Mouse (Mus musculus) hindbrain, postnatal 0 days (tissue): ENCODE results near the gene Rasal1. TPM values are rescaled to one million over a fixed set of nuclear protein-coding genes. Genes with fewer than 3 reads are reported as not detected.
A peak's percentile ranks its signal among the peaks of the same experiment; 100 is the strongest.

Experiments used
- ATAC-seq: fragments of 200-750 bp; cut with Nextera tagmentation; 2 replicates; pipeline ENCODE4 v1.8.0; 2017; ENCODE audit warnings: mild to moderate bottlenecking, moderate TSS enrichment, moderate library complexity
- DNase-seq: peaks from one replicate; pipeline ENCODE4 v3.0.0-alpha.2; 2015; ENCODE audit warnings: low spot score
- H3K27ac ChIP-seq: fragments of 300-500 bp; sonication (generic); 2 replicates; pipeline ENCODE4 v1.5.1; 2014; ENCODE audit warnings: mild to moderate bottlenecking
- H3K27me3 ChIP-seq: fragments of 300-500 bp; sonication (generic); 2 replicates; pipeline ENCODE4 v1.6.1; 2014; ENCODE audit warnings: low read length, mixed read lengths; ENCODE audit not compliant: insufficient read depth
- H3K36me3 ChIP-seq: fragments of 300-500 bp; sonication (generic); 2 replicates; pipeline ENCODE4 v1.6.1; 2014; ENCODE audit warnings: low read length, mixed read lengths; ENCODE audit not compliant: insufficient read depth
- H3K4me1 ChIP-seq: fragments of 300-500 bp; sonication (generic); 2 replicates; pipeline ENCODE4 v1.6.1; 2014; ENCODE audit warnings: antibody characterized with exemption, low read length, mixed read lengths; ENCODE audit not compliant: insufficient read depth
- H3K4me2 ChIP-seq: fragments of 300-500 bp; sonication (generic); 2 replicates; pipeline ENCODE4 v1.6.1; 2014; ENCODE audit warnings: low read depth, mild to moderate bottlenecking, low read length, moderate library complexity, mixed read lengths
- H3K4me3 ChIP-seq: fragments of 300-500 bp; sonication (generic); 2 replicates; pipeline ENCODE4 v1.5.1; 2014; ENCODE audit warnings: low read length
- H3K9ac ChIP-seq: fragments of 300-500 bp; sonication (generic); replicated peaks from 2 replicates; pipeline ENCODE4 v1.6.1; 2014; ENCODE audit warnings: mild to moderate bottlenecking, low read length, moderate library complexity, mixed read lengths
- H3K9me3 ChIP-seq: fragments of 300-500 bp; sonication (generic); 2 replicates; pipeline ENCODE4 v1.6.1; 2016; ENCODE audit warnings: low read length, mixed read lengths
- CTCF ChIP-seq: IDR thresholded peaks from 2 replicates; pipeline ENCODE4 v1.5.1; 2016; ENCODE audit warnings: antibody characterized with exemption, control low read depth, low read depth
- WGBS: fragments of 180-500 bp; shearing (Covaris S2); extraction: QIAGEN DNeasy Blood & Tissue Kit; methylation state at CpG from one replicate; pipeline ENCODE4 v1.1.7; 2014; 5-methylcytosine and 5-hydroxymethylcytosine counted together
- polyA plus RNA-seq: library from polyadenylated mRNA; unstranded; fragments of >200 nt; fragmentation: Nextera tagmentation; extraction: Ambion mirVana; gene quantifications from 2 replicates; pipeline ENCODE4 v1.2.1, GENCODE M21; 2015
- total RNA-seq: library from RNA; depleted of rRNA; stranded (reverse); fragments of >200 nt; gene quantifications from 2 replicates; pipeline ENCODE4 v1.2.3, GENCODE M21; 2014

The Rasal1 gene
- total and polyA plus RNA-seq, 2 experiments from 2014 or later = 4.7 to 8.2 TPM

DNA sequence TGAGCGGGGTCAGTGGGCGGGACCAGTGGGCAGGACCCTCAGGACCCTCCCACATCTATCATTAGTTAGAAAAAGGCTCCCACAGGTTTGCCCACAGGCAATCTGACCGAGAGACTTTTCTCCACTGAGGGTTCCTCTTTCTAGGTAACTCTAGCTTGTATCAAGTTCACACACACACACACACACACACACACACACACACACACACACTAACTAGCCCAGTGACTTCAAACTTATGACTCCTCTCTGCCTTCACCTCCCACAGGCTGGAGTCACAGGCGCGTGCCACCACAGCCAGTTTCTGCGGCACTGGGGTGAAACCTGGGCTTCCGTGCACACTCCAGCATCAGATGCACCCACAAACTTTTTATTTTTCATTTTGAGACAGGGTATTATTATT, 20.1 kb downstream of the Rasal1 start:
- H3K9ac ChIP-seq = no peak overlapping the region
- no peaks in the 10 kb centered on the region for H3K4me1 ChIP-seq
- H3K4me2 ChIP-seq = no peak overlapping the region
- H3K36me3 ChIP-seq = no peaks in the 10 kb centered on the region
- no peak for ATAC-seq
- no peaks in the 10 kb centered on the region for H3K9me3 ChIP-seq
- no peak for TF ChIP-seq CTCF
- no peak for DNase-seq
- WGBS = 66% methylated on average over 7 of the region's 7 CpGs
- H3K27me3 ChIP-seq = no peaks in the 10 kb centered on the region
- H3K4me3 ChIP-seq = no peak overlapping the region
- no peak overlapping the region for H3K27ac ChIP-seq

DNA sequence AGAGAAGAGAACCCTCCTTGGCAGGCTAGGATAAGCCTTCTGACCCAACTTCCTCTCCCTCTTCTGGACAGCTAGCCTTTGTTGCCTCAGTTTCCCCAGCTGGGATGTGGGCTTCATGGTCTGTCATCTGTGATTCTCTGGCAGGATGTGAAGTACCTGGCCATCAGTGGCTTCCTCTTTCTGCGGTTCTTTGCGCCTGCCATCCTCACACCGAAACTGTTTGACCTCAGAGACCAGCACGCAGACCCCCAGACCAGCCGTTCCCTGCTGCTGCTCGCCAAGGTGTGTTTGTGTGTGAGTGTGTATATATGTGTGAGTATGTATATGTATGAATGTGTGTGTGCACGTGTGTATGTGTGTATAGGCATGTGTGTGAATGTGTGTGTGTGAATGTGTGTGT, 21.5 kb downstream of the Rasal1 start:
- Histone ChIP-seq H3K4me3 (no peak overlapping the region), H3K9ac (no peak overlapping the region), H3K4me2 (no peak overlapping the region), H3K27ac (no peak overlapping the region), H3K36me3 (no peaks in the 10 kb centered on the region), H3K27me3 (no peaks in the 10 kb centered on the region), H3K4me1 (no peaks in the 10 kb centered on the region), H3K9me3 (no peaks in the 10 kb centered on the region)
- no peak for TF ChIP-seq CTCF
- WGBS = 93% methylated on average over 7 of the region's 7 CpGs
- DNase-seq (no peak), ATAC-seq (no peak)

DNA sequence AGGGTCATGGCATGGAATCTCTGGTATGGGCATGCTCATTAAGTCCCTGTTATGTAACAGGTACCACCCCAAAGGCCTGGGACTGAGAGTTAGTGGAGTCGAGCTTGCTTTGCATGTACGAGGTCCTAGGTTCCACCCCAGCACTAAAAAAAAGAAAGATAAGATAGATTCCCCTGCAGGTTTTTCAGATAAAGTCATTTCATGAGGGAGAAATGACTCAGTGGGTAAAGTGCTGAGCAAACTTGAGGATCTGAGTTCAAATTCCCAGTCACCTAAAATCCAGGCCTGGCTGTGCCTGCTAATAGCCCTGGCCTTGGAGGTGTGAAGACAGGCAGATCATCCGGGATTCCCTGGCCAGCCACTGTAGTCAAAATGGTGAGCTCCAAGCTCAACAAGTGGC, 23.3 kb downstream of the Rasal1 start:
- DNase-seq = no peak
- no peak overlapping the region for H3K9ac ChIP-seq
- no peaks in the 10 kb centered on the region for H3K4me1 ChIP-seq
- no peak overlapping the region for H3K4me2 ChIP-seq
- no peak for TF ChIP-seq CTCF
- H3K27me3 ChIP-seq = no peaks in the 10 kb centered on the region
- no peaks in the 10 kb centered on the region for H3K36me3 ChIP-seq
- no peak for ATAC-seq
- no peak overlapping the region for H3K27ac ChIP-seq
- no peaks in the 10 kb centered on the region for H3K9me3 ChIP-seq
- WGBS = 87% methylated on average over 3 of the region's 3 CpGs
- H3K4me3 ChIP-seq = no peak overlapping the region

DNA sequence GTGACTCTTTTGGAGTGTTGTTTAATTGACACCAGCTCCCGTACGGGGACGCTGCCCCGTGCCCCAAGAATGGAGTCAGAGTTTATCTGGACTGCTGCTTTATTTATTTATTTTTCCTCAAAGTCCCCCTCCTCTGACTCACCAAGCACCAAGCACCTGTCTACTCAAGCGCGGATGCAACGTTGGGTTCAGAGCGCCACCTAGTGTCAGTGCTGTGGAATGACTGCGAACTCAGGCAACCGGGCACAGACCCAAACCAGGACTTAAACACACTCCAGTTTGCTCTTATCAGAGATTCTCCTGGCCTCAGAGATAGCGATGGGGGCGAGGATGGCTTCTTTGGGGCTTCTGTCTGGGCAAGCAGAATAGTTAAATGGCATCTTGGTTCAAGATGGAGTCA, 25.0 kb downstream of the Rasal1 start:
- 11% methylated on average over 12 of the region's 12 CpGs for WGBS
- Histone ChIP-seq H3K27ac (no peak overlapping the region), H3K4me3 (no peak overlapping the region), H3K9ac (no peak overlapping the region), H3K9me3 (no peaks in the 10 kb centered on the region), H3K27me3 (no peaks in the 10 kb centered on the region), H3K4me1 (no peaks in the 10 kb centered on the region), H3K4me2 (no peak overlapping the region), H3K36me3 (no peaks in the 10 kb centered on the region)
- peak; percentile 88 for DNase-seq
- TF ChIP-seq CTCF = peak; percentile 96
- no peak for ATAC-seq

DNA sequence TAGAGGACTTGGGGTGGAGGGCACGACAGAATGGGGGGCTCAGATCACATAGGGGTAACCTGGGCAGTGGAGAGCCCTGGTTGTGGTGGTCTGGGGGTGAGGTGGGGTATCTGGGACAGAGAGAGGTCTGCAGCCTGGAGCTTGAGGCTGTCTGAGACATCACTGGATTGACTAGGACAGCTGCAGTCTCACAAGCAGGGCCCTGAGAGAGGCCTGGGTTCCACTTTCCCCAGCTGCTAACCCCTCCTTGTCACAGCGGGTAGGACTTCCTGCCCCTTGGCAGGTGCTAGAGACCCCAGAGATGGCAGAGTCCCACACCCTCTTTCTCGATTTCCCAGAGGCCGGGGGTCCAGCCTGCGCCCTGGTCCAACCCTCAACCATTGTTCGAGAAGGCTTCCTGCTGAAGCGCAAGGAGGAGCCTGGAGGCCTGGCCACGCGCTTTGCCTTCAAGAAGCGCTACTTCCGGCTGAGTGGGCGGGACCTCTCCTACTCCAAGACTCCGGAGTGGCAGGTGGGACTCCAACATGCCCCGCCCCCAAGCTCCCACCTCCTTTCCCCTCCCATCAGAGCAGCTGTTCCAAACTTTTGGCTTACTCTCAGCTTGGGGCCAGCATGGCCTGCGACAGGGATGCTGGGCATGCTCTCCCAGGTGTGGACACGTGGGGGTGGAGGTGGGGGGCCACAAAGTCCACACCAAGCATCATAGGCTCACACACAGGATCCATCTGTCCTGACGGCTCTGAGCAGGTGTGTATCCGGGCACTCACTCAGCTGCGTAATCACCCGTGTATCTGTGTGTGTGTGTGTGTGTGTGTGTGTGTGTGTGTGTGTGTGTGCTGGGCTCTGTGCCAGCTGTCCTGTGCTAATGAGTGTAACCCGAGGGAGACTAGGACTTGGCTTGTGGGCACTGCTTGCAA, 25.9 kb downstream of the Rasal1 start:
- Histone ChIP-seq H3K9me3 (no peaks in the 10 kb centered on the region), H3K27ac (no peak overlapping the region), H3K4me2 (no peak overlapping the region), H3K4me1 (peaks cover 3% of the 10 kb centered on the region; the same call in 1 of the 2 replicates), H3K36me3 (no peaks in the 10 kb centered on the region), H3K4me3 (no peak overlapping the region), H3K9ac (no peak overlapping the region), H3K27me3 (no peaks in the 10 kb centered on the region)
- peak; percentile 33; the same call in 1 of the 2 replicates for ATAC-seq
- TF ChIP-seq CTCF = no peak
- peak; percentile 68 for DNase-seq
- WGBS = 24% methylated on average over 21 of the region's 21 CpGs

DNA sequence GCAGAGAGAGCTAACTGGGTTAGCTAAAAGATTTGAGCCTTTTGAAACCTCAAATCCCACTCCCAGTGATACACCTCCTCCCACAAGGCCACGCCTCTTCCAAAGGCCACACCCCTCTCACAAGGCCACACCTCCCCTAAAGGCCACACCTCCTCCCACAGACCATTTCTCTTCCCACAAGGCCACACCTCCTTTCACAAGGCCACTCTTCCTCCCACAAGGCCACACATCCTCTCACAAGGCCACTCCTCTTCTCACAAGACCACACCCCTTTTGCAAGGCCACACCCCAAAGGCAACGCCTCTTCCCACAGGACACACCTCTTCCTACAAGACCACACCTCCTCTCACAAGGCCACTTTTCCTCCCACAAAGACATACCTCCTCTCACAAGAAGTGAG, 28.9 kb downstream of the Rasal1 start:
- no peaks in the 10 kb centered on the region for H3K27me3 ChIP-seq
- H3K9ac ChIP-seq = no peak overlapping the region
- H3K36me3 ChIP-seq = no peaks in the 10 kb centered on the region
- no peak overlapping the region for H3K27ac ChIP-seq
- DNase-seq (peak; percentile 47), ATAC-seq (0 out of 2 replicates have a peak, but pooled peaks have one; percentile 16)
- no peaks in the 10 kb centered on the region for H3K9me3 ChIP-seq
- 24% methylated on average over 2 of the region's 2 CpGs for WGBS
- no peak overlapping the region for H3K4me3 ChIP-seq
- TF ChIP-seq CTCF = no peak
- H3K4me1 ChIP-seq = peaks cover 13% of the 10 kb centered on the region
- no peak overlapping the region for H3K4me2 ChIP-seq
